Mouse (Mus musculus): Measurements from ENCODE around the gene Cat. TPM values are rescaled to one million over a fixed set of nuclear protein-coding genes. Genes with fewer than 3 reads are reported as not detected.

The Cat gene
- polyA plus RNA-seq, 1 experiment from 2014 or later, result 245 TPM

DNA sequence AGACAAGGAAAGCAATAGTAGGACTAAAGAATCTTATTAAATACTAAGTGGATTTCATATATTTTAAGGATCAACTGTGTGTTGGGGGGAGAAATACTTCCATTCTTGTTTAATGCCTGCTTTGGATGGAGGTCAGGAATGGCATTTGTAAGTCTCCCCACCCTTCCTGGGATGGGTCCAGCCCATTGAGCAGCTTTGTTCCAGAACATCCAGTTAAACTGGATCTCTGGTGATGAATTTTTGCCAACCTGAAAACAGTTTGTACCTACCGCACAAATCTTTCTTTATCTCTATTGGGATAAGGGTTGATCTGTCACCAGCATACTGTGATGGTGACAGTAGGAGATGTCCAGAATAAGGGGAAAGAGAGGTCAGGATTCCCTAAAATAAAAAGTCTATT, 26.1 kb upstream of the Cat start:
- no peaks in the 10 kb centered on the region for H3K36me3 ChIP-seq (replicated peaks; ENCODE audit: insufficient read depth, low read length)
- ATAC-seq (no peak), DNase-seq (no peak)
- H3K9me3 ChIP-seq (ENCODE audit: low read length), result no peaks in the 10 kb centered on the region
- 0 out of 2 replicates have a peak overlapping the region, but pooled peaks have one; percentile 75 for H3K27ac ChIP-seq (ENCODE audit: low read depth)
- 84% methylated on average over 1 of the region's 1 CpGs for WGBS (ENCODE audit: insufficient replicate concordance)
- H3K4me3 ChIP-seq (ENCODE audit: low read depth, low read length), result no peak overlapping the region
- H3K9ac ChIP-seq (replicated peaks), result no peak overlapping the region
- no peak overlapping the region for H3K4me2 ChIP-seq (ENCODE audit: low read depth, low read length)
- no peaks in the 10 kb centered on the region for H3K4me1 ChIP-seq (ENCODE audit: insufficient read depth)
- TF ChIP-seq CTCF (IDR thresholded peaks at IDR 0.05; ENCODE audit: low read depth), result no peak
- no peaks in the 10 kb centered on the region for H3K27me3 ChIP-seq (ENCODE audit: insufficient read depth, low read length)

DNA sequence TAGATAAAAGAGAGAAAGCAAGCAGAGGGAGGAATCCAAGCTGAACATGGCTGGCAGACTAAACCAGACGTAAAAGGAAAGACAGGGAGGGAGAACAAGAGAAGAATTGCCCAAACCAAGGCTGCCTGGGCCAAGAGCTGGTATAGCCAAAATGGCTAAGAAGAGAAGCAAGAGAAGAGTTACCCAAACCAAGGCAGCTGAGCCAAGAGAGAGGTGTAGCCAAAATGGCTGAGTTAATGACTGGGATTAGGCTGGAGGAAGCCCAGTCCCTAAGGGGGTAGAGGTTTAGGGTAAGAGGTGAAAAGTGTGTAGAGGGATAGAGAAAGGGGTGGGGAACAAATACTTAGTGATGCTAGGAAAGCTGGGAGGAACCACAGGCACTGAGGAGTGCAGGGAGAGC, 22.7 kb upstream of the Cat start:
- Histone ChIP-seq H3K9ac (replicated peaks) (no peak overlapping the region), H3K4me1 (ENCODE audit: insufficient read depth) (no peaks in the 10 kb centered on the region), H3K9me3 (ENCODE audit: low read length) (no peaks in the 10 kb centered on the region), H3K27ac (ENCODE audit: low read depth) (no peak overlapping the region), H3K4me3 (ENCODE audit: low read depth, low read length) (no peak overlapping the region), H3K36me3 (replicated peaks; ENCODE audit: insufficient read depth, low read length) (no peaks in the 10 kb centered on the region), H3K4me2 (ENCODE audit: low read depth, low read length) (no peak overlapping the region), H3K27me3 (ENCODE audit: insufficient read depth, low read length) (no peaks in the 10 kb centered on the region)
- ATAC-seq (no peak), DNase-seq (no peak)
- 73% methylated on average over 1 of the region's 1 CpGs for WGBS (ENCODE audit: insufficient replicate concordance)
- no peak for TF ChIP-seq CTCF (IDR thresholded peaks at IDR 0.05; ENCODE audit: low read depth)
- no peak for TF ChIP-seq EP300 (IDR thresholded peaks at IDR 0.05; ENCODE audit: low read depth)

DNA sequence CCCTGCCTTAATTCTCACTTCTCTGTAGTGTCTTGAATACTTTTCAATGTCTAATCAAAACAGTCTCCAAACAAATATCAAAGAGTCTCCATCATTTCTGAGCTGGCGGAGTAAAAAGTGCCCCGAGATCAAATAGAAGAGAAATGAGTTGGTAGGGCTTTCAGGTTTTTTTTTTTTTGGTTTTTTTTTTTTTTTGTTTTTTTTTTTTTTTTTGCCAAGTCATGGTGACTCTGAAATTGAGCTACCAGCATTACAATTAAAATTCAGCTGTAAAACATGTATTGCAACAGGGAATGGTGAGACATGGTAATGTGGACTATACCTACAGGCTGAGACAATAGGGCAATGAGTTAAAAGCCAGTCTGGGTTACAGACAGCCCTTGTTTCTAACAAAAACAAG, 21.0 kb upstream of the Cat start:
- Histone ChIP-seq H3K4me2 (ENCODE audit: low read depth, low read length) (no peak overlapping the region), H3K4me1 (ENCODE audit: insufficient read depth) (no peaks in the 10 kb centered on the region), H3K4me3 (ENCODE audit: low read depth, low read length) (no peak overlapping the region), H3K9me3 (ENCODE audit: low read length) (no peaks in the 10 kb centered on the region), H3K9ac (replicated peaks) (no peak overlapping the region), H3K27ac (ENCODE audit: low read depth) (no peak overlapping the region), H3K27me3 (ENCODE audit: insufficient read depth, low read length) (no peaks in the 10 kb centered on the region), H3K36me3 (replicated peaks; ENCODE audit: insufficient read depth, low read length) (no peaks in the 10 kb centered on the region)
- WGBS (ENCODE audit: insufficient replicate concordance), result 88% methylated on average over 2 of the region's 2 CpGs
- DNase-seq (no peak), ATAC-seq (no peak)
- TF ChIP-seq EP300 (IDR thresholded peaks at IDR 0.05; ENCODE audit: low read depth) (no peak), CTCF (IDR thresholded peaks at IDR 0.05; ENCODE audit: low read depth) (no peak)

DNA sequence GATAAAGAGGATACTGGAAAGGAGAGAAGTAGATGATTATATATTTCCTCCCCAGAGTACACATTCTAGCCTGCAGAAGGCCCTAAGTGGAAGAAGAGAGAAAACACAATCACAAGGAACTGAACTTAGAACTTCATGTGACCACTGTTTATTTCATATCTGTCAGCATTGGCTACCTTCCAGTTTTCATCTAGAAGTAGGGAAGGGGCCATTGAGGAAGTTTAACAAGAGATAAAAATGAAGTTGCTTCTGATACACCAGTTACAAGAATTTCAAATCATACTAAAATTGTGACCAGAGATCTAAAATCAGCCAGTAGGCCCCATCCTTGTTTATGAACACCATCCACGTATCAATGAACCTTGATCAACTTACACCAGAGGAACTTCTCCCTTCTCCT, 19.5 kb upstream of the Cat start:
- H3K9me3 ChIP-seq (ENCODE audit: low read length), result no peaks in the 10 kb centered on the region
- H3K36me3 ChIP-seq (replicated peaks; ENCODE audit: insufficient read depth, low read length), result no peaks in the 10 kb centered on the region
- WGBS (ENCODE audit: insufficient replicate concordance), result 76% methylated on average over 1 of the region's 1 CpGs
- H3K4me1 ChIP-seq (ENCODE audit: insufficient read depth), result no peaks in the 10 kb centered on the region; the same call in 1 of the 2 replicates
- H3K27me3 ChIP-seq (ENCODE audit: insufficient read depth, low read length), result no peaks in the 10 kb centered on the region
- H3K4me2 ChIP-seq (ENCODE audit: low read depth, low read length), result no peak overlapping the region
- ATAC-seq (no peak), DNase-seq (no peak)
- no peak overlapping the region for H3K9ac ChIP-seq (replicated peaks)
- TF ChIP-seq EP300 (IDR thresholded peaks at IDR 0.05; ENCODE audit: low read depth) (no peak), CTCF (IDR thresholded peaks at IDR 0.05; ENCODE audit: low read depth) (no peak)
- no peak overlapping the region for H3K4me3 ChIP-seq (ENCODE audit: low read depth, low read length)
- no peak overlapping the region for H3K27ac ChIP-seq (ENCODE audit: low read depth)

DNA sequence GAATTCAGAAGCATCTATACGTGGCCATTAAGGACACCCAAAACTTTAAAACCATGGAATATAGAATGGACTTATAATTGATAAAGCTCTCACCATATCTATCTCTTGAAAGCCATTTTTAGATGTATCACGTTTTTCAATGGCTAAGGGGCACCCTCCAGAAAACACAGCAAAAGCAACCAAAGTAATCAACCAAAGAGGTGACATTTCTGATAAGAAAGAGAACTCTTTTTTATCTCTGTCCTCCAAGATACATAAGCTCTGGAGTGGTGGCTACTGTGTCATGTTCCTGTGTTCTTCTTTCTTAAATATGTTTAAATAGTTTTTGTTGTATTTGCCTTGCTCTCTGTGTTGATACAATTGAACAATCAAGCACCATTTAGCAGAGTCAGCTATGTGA, 15.8 kb upstream of the Cat start:
- H3K36me3 ChIP-seq (replicated peaks; ENCODE audit: insufficient read depth, low read length), result no peaks in the 10 kb centered on the region
- peaks cover 4% of the 10 kb centered on the region; the same call in 1 of the 2 replicates for H3K4me1 ChIP-seq (ENCODE audit: insufficient read depth)
- no peak for TF ChIP-seq CTCF (IDR thresholded peaks at IDR 0.05; ENCODE audit: low read depth)
- ATAC-seq (no peak), DNase-seq (no peak)
- no peak overlapping the region for H3K27ac ChIP-seq (ENCODE audit: low read depth)
- no peaks in the 10 kb centered on the region for H3K9me3 ChIP-seq (ENCODE audit: low read length)
- H3K9ac ChIP-seq (replicated peaks), result no peak overlapping the region
- no peaks in the 10 kb centered on the region for H3K27me3 ChIP-seq (ENCODE audit: insufficient read depth, low read length)
- no peak overlapping the region for H3K4me3 ChIP-seq (ENCODE audit: low read depth, low read length)
- H3K4me2 ChIP-seq (ENCODE audit: low read depth, low read length), result no peak overlapping the region
- 40% methylated on average over 2 of the region's 2 CpGs for whole genome bisulfite sequencing (ENCODE audit: insufficient replicate concordance)

DNA sequence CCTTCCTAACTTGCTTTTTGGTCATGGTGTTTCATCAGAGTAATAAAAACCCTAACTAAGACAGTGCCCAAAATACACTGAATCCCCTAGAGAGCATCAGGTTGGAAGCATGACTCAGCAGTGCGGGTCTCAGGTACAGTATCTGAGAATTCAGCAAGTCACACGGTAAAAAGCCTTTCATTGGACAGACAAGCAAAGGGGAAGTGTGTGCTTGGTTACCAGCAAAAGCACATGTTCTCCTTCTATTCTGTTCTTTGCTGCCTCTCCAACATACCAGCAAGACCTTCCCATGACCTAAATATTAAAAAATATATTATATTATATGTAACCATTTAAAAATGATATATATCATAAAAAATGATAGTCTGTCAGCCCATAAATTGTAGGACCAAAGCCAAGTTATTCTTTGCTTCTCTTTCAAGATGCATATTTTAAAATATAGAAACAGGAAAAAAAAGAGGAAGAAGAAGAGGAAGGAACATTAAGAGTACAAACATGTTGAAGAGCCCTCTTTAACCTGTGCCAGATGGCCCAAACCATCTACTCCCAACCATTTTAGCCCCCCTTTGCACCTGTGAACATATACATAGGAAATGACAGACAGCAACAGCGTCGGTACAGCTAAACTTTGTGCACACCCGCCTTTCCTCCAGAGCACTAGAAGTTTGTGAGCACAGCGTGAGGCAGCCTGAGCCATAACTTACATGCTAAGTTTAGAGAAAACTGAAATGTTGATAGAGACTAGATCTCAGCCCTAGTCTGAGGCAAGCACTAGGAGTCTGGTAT, 10.9 kb upstream of the Cat start:
- Histone ChIP-seq H3K9me3 (ENCODE audit: low read length) (no peaks in the 10 kb centered on the region), H3K4me3 (ENCODE audit: low read depth, low read length) (no peak overlapping the region), H3K9ac (replicated peaks) (no peak overlapping the region), H3K27ac (ENCODE audit: low read depth) (peak overlapping the region; percentile 69), H3K36me3 (replicated peaks; ENCODE audit: insufficient read depth, low read length) (no peaks in the 10 kb centered on the region), H3K4me2 (ENCODE audit: low read depth, low read length) (no peak overlapping the region), H3K4me1 (ENCODE audit: insufficient read depth) (peaks cover 15% of the 10 kb centered on the region; the same call in 1 of the 2 replicates), H3K27me3 (ENCODE audit: insufficient read depth, low read length) (no peaks in the 10 kb centered on the region)
- no peak for TF ChIP-seq EP300 (IDR thresholded peaks at IDR 0.05; ENCODE audit: low read depth)
- TF ChIP-seq CTCF (IDR thresholded peaks at IDR 0.05; ENCODE audit: low read depth), result no peak
- 48% methylated on average over 6 of the region's 6 CpGs for WGBS (ENCODE audit: insufficient replicate concordance)
- no peak for ATAC-seq
- no peak for DNase-seq
